Mouse (Mus musculus) embryonic facial prominence, embryonic 13.5 days (tissue): ENCODE data around the gene Theg. TPM values are rescaled to one million over a fixed set of nuclear protein-coding genes. Genes with fewer than 3 reads are reported as not detected.

Source experiments
- ATAC-seq: fragments of 200-750 bp; cut with Nextera tagmentation; 2 replicates; pipeline ENCODE4 v1.8.0; 2017; ENCODE audit warnings: low read depth; ENCODE audit not compliant: insufficient number of reproducible peaks, insufficient read depth, low FRiP score, low TSS enrichment
- H3K27ac ChIP-seq: fragments of 300-500 bp; sonication (generic); 2 replicates; pipeline ENCODE4 v1.5.1; 2015; ENCODE audit warnings: moderate library complexity, mild to moderate bottlenecking, inconsistent platforms
- H3K27me3 ChIP-seq: fragments of 300-500 bp; sonication (generic); 2 replicates; pipeline ENCODE4 v1.6.1; 2015; ENCODE audit warnings: mild to moderate bottlenecking, inconsistent platforms
- H3K36me3 ChIP-seq: fragments of 300-500 bp; sonication (generic); 2 replicates; pipeline ENCODE4 v1.6.1; 2015; ENCODE audit warnings: mild to moderate bottlenecking, inconsistent platforms
- H3K4me1 ChIP-seq: fragments of 300-500 bp; sonication (generic); 2 replicates; pipeline ENCODE4 v1.6.1; 2015; ENCODE audit warnings: inconsistent platforms
- H3K4me2 ChIP-seq: fragments of 300-500 bp; sonication (generic); 2 replicates; pipeline ENCODE4 v1.6.1; 2015; ENCODE audit warnings: moderate library complexity, mild to moderate bottlenecking, inconsistent platforms
- H3K4me3 ChIP-seq: fragments of 300-500 bp; sonication (generic); 2 replicates; pipeline ENCODE4 v1.5.1; 2015; ENCODE audit warnings: mild to moderate bottlenecking, inconsistent platforms
- H3K9ac ChIP-seq: fragments of 300-500 bp; sonication (generic); 2 replicates; pipeline ENCODE4 v1.6.1; 2015; ENCODE audit warnings: mild to moderate bottlenecking, inconsistent platforms
- H3K9me3 ChIP-seq: fragments of 300-500 bp; sonication (generic); 2 replicates; pipeline ENCODE4 v1.6.1; 2016; ENCODE audit warnings: inconsistent platforms
- WGBS: fragments of 180-500 bp; shearing (Covaris S2); methylation state at CpG from one replicate; pipeline ENCODE4 v1.1.7; 2015; ENCODE audit warnings: mixed read lengths; 5-methylcytosine and 5-hydroxymethylcytosine counted together
- polyA plus RNA-seq: library from polyadenylated mRNA; unstranded; fragments of >200 nt; fragmentation: Nextera tagmentation; extraction: Ambion mirVana; gene quantifications from 2 replicates; pipeline ENCODE4 v1.2.1, GENCODE M21; 2015

The Theg gene
- polyA plus RNA-seq, 1 experiment from 2014 or later: not detected

- no peaks in the 10 kb centered on the region for H3K9me3 ChIP-seq
- no peaks in the 10 kb centered on the region for H3K4me1 ChIP-seq
- H3K4me2 ChIP-seq: no peak overlapping the region
- H3K27ac ChIP-seq: no peak overlapping the region
- 93% methylated on average over 1 of the region's 1 CpGs for WGBS
- peaks cover 14% of the 10 kb centered on the region for H3K27me3 ChIP-seq
- no peak overlapping the region for H3K9ac ChIP-seq
- ATAC-seq: no peak
- no peak overlapping the region for H3K4me3 ChIP-seq
- no peaks in the 10 kb centered on the region for H3K36me3 ChIP-seq
Observed at GRCm38 (mm10) chr10:79590702-79591101, 3.6 kb upstream of the Theg start.

GRCm38 (mm10) chr10:79587752-79588126 is 608 bp upstream of the Theg start:
- Histone ChIP-seq H3K4me2 (no peak overlapping the region), H3K9ac (no peak overlapping the region)
- WGBS: 60% methylated on average over 4 of the region's 4 CpGs

GRCm38 (mm10) chr10:79586243-79586642 is 888 bp downstream of the Theg start:
- Histone ChIP-seq H3K4me1 (no peaks in the 10 kb centered on the region), H3K27ac (no peak overlapping the region), H3K36me3 (no peaks in the 10 kb centered on the region), H3K27me3 (no peaks in the 10 kb centered on the region), H3K4me2 (no peak overlapping the region), H3K4me3 (no peak overlapping the region), H3K9me3 (no peaks in the 10 kb centered on the region), H3K9ac (no peak overlapping the region)
- WGBS: 79% methylated on average over 8 of the region's 8 CpGs
- no peak for ATAC-seq

More at GRCm38 (mm10) chr10:79587752-79588126, 608 bp upstream of the Theg start:
- Histone ChIP-seq H3K27ac (no peak overlapping the region), H3K36me3 (no peaks in the 10 kb centered on the region), H3K9me3 (no peaks in the 10 kb centered on the region), H3K4me3 (no peak overlapping the region), H3K27me3 (no peaks in the 10 kb centered on the region), H3K4me1 (no peaks in the 10 kb centered on the region)
- ATAC-seq: no peak

GRCm38 (mm10) chr10:79585723-79586122 is 1.4 kb downstream of the Theg start:
- Histone ChIP-seq H3K4me2 (no peak overlapping the region), H3K9me3 (no peaks in the 10 kb centered on the region), H3K36me3 (no peaks in the 10 kb centered on the region), H3K4me1 (no peaks in the 10 kb centered on the region), H3K27me3 (no peaks in the 10 kb centered on the region), H3K27ac (no peak overlapping the region), H3K9ac (no peak overlapping the region), H3K4me3 (no peak overlapping the region)
- WGBS: 97% methylated on average over 5 of the region's 5 CpGs
- ATAC-seq: no peak

GRCm38 (mm10) chr10:79585136-79585535 is 2.0 kb downstream of the Theg start:
- Histone ChIP-seq H3K27me3 (no peaks in the 10 kb centered on the region), H3K36me3 (no peaks in the 10 kb centered on the region), H3K4me3 (no peak overlapping the region), H3K27ac (no peak overlapping the region), H3K4me2 (no peak overlapping the region), H3K9me3 (no peaks in the 10 kb centered on the region), H3K9ac (no peak overlapping the region), H3K4me1 (no peaks in the 10 kb centered on the region)
- WGBS: 91% methylated on average over 6 of the region's 6 CpGs
- ATAC-seq: no peak

- 82% methylated on average over 9 of the region's 9 CpGs for WGBS
- no peak overlapping the region for H3K9ac ChIP-seq
- 0 out of 2 replicates have a peak, but pooled peaks cover 3% of the 10 kb centered on the region for H3K27me3 ChIP-seq
- H3K4me1 ChIP-seq: no peaks in the 10 kb centered on the region
- ATAC-seq: no peak
- H3K4me2 ChIP-seq: no peak overlapping the region
- H3K27ac ChIP-seq: no peak overlapping the region
- H3K36me3 ChIP-seq: no peaks in the 10 kb centered on the region
- H3K4me3 ChIP-seq: no peak overlapping the region
- H3K9me3 ChIP-seq: no peaks in the 10 kb centered on the region
Observed at GRCm38 (mm10) chr10:79584426-79584825, 2.7 kb downstream of the Theg start.

- WGBS: 62% methylated on average over 7 of the region's 7 CpGs
- H3K4me1 ChIP-seq: no peaks in the 10 kb centered on the region
- H3K27me3 ChIP-seq: 0 out of 2 replicates have a peak, but pooled peaks cover 3% of the 10 kb centered on the region
- ATAC-seq: no peak
- no peak overlapping the region for H3K9ac ChIP-seq
- no peak overlapping the region for H3K4me3 ChIP-seq
- no peaks in the 10 kb centered on the region for H3K36me3 ChIP-seq
- no peak overlapping the region for H3K27ac ChIP-seq
- H3K4me2 ChIP-seq: no peak overlapping the region
- no peaks in the 10 kb centered on the region for H3K9me3 ChIP-seq
Observed at GRCm38 (mm10) chr10:79584021-79584420, 3.1 kb downstream of the Theg start.

- H3K4me2 ChIP-seq: no peak overlapping the region
- 89% methylated on average over 8 of the region's 8 CpGs for WGBS
- H3K9ac ChIP-seq: no peak overlapping the region
- no peak for ATAC-seq
- H3K9me3 ChIP-seq: no peaks in the 10 kb centered on the region
- no peaks in the 10 kb centered on the region for H3K36me3 ChIP-seq
- H3K27ac ChIP-seq: no peak overlapping the region
- H3K4me1 ChIP-seq: no peaks in the 10 kb centered on the region
- no peak overlapping the region for H3K4me3 ChIP-seq
- H3K27me3 ChIP-seq: 0 out of 2 replicates have a peak, but pooled peaks cover 3% of the 10 kb centered on the region
Observed at GRCm38 (mm10) chr10:79581501-79581900, 5.6 kb downstream of the Theg start.

- Histone ChIP-seq H3K27ac (no peak overlapping the region), H3K4me3 (no peak overlapping the region), H3K9ac (no peak overlapping the region), H3K9me3 (no peaks in the 10 kb centered on the region), H3K27me3 (0 out of 2 replicates have a peak, but pooled peaks cover 3% of the 10 kb centered on the region), H3K4me1 (no peaks in the 10 kb centered on the region), H3K36me3 (no peaks in the 10 kb centered on the region), H3K4me2 (no peak overlapping the region)
- WGBS: 36% methylated on average over 6 of the region's 6 CpGs
- no peak for ATAC-seq
Observed at GRCm38 (mm10) chr10:79580811-79581210, 6.3 kb downstream of the Theg start.

GRCm38 (mm10) chr10:79580356-79580755 is 6.8 kb downstream of the Theg start:
- 63% methylated on average over 7 of the region's 7 CpGs for WGBS
- ATAC-seq: no peak
- 0 out of 2 replicates have a peak, but pooled peaks cover 3% of the 10 kb centered on the region for H3K27me3 ChIP-seq

GRCm38 (mm10) chr10:79579781-79580180 is 7.3 kb downstream of the Theg start:
- no peak for ATAC-seq
- Histone ChIP-seq H3K36me3 (no peaks in the 10 kb centered on the region), H3K27me3 (0 out of 2 replicates have a peak, but pooled peaks cover 3% of the 10 kb centered on the region), H3K4me1 (no peaks in the 10 kb centered on the region), H3K4me3 (no peak overlapping the region), H3K9ac (no peak overlapping the region), H3K9me3 (no peaks in the 10 kb centered on the region), H3K27ac (no peak overlapping the region), H3K4me2 (no peak overlapping the region)
- WGBS: 76% methylated on average over 12 of the region's 12 CpGs

More at GRCm38 (mm10) chr10:79580356-79580755, 6.8 kb downstream of the Theg start:
- Histone ChIP-seq H3K27ac (no peak overlapping the region), H3K36me3 (no peaks in the 10 kb centered on the region), H3K9me3 (no peaks in the 10 kb centered on the region), H3K4me3 (no peak overlapping the region), H3K4me1 (no peaks in the 10 kb centered on the region), H3K9ac (no peak overlapping the region), H3K4me2 (no peak overlapping the region)

- Histone ChIP-seq H3K27ac (no peak overlapping the region), H3K4me1 (no peaks in the 10 kb centered on the region), H3K36me3 (no peaks in the 10 kb centered on the region), H3K9ac (no peak overlapping the region), H3K4me2 (no peak overlapping the region), H3K9me3 (no peaks in the 10 kb centered on the region), H3K4me3 (no peak overlapping the region), H3K27me3 (0 out of 2 replicates have a peak, but pooled peaks cover 3% of the 10 kb centered on the region)
- 78% methylated on average over 7 of the region's 7 CpGs for WGBS
- no peak for ATAC-seq
Observed at GRCm38 (mm10) chr10:79578891-79579290, 8.2 kb downstream of the Theg start.
